7 mouse cellular contexts compared by ENCODE assay signal in genomic region chr17:26560526-26561289, GRCm38 (mm10). TPM values are rescaled to one million over a fixed set of nuclear protein-coding genes. Genes with fewer than 3 reads are reported as not detected.
DNase-seq lines count a peak whose midpoint lies in the region; ATAC-seq and TF ChIP-seq lines count a peak whose summit lies in the region.

No protein-coding gene starts in this region.

- H3K27me3 ChIP-seq in spleen, adult 2 months (ENCODE audit: control insufficient read depth, insufficient read depth, low read length) = no peaks in the 10 kb centered on the region
- no peaks in the 10 kb centered on the region for H3K27me3 ChIP-seq in hindbrain, embryonic 14.5 days (ENCODE audit: control insufficient read depth, insufficient read depth, low read length)
- no peaks in the 10 kb centered on the region for H3K27me3 ChIP-seq in midbrain, embryonic 14.5 days (ENCODE audit: control insufficient read depth, insufficient read depth, low read length)

- no peak for TF ChIP-seq POLR2A in spleen, adult 2 months (IDR thresholded peaks at IDR 0.05; ENCODE audit: low read depth, low read length)

- peak overlapping the region; percentile 92 for H3K9ac ChIP-seq in hindbrain, embryonic 14.5 days
- peak overlapping the region; percentile 69 for H3K9ac ChIP-seq in midbrain, embryonic 14.5 days (replicated peaks; ENCODE audit: low read length)

- ATAC-seq in hindbrain, embryonic 14.5 days (ENCODE audit: low FRiP score) = peak; percentile 35; the same call in 1 of the 2 replicates
- ATAC-seq in midbrain, embryonic 14.5 days (ENCODE audit: low FRiP score, low TSS enrichment) = peak; percentile 38; the same call in 1 of the 2 replicates

- no peak for TF ChIP-seq CTCF in spleen, adult 2 months (IDR thresholded peaks at IDR 0.05; ENCODE audit: extremely low read depth, insufficient read depth, insufficient read length, insufficient replicate concordance)

- H3K36me3 ChIP-seq in spleen, adult 2 months (ENCODE audit: control insufficient read depth, insufficient read depth, low read length) = no peaks in the 10 kb centered on the region
- peaks cover 6% of the 10 kb centered on the region; the same call in 1 of the 2 replicates for H3K36me3 ChIP-seq in hindbrain, embryonic 14.5 days (replicated peaks; ENCODE audit: control insufficient read depth, insufficient read depth)
- H3K36me3 ChIP-seq in midbrain, embryonic 14.5 days (ENCODE audit: control insufficient read depth, insufficient read depth, low read length) = peaks cover 17% of the 10 kb centered on the region

- peaks cover 8% of the 10 kb centered on the region for H3K4me1 ChIP-seq in spleen, adult 2 months (ENCODE audit: control insufficient read depth, insufficient read depth, insufficient read length)
- H3K4me1 ChIP-seq in hindbrain, embryonic 14.5 days (replicated peaks; ENCODE audit: control insufficient read depth, insufficient read depth, low read length) = peaks cover 18% of the 10 kb centered on the region
- peaks cover 23% of the 10 kb centered on the region for H3K4me1 ChIP-seq in midbrain, embryonic 14.5 days (ENCODE audit: control insufficient read depth, insufficient read depth, low read length)

- DNase-seq in spleen, adult 2 months (ENCODE audit: low read depth in 1 of 2, low spot score in 2 of 2) = no peak
- no peak for DNase-seq in spleen, postnatal 10 days (ENCODE audit: low spot score in 2 of 2)
- peak; percentile 44 for DNase-seq in brain, adult 2 months (ENCODE audit: low read depth, low spot score)
- DNase-seq in hindbrain, embryonic 14.5 days (ENCODE audit: low spot score) = no peak
- peak; percentile 8 for DNase-seq in midbrain, embryonic 14.5 days
- no peak for DNase-seq in retina, postnatal 1 day
- DNase-seq in right cerebral cortex, postnatal 4 days = no peak

- peak overlapping the region; percentile 40; the same call in 1 of the 2 replicates for H3K27ac ChIP-seq in spleen, adult 2 months (ENCODE audit: insufficient read depth, low read length)
- H3K27ac ChIP-seq in hindbrain, embryonic 14.5 days = peak overlapping the region; percentile 79
- peak overlapping the region; percentile 79 for H3K27ac ChIP-seq in midbrain, embryonic 14.5 days (replicated peaks; ENCODE audit: low read depth, low read length)

- no peaks in the 10 kb centered on the region for H3K9me3 ChIP-seq in hindbrain, embryonic 14.5 days (ENCODE audit: control insufficient read depth, low read length)
- no peaks in the 10 kb centered on the region for H3K9me3 ChIP-seq in midbrain, embryonic 14.5 days (ENCODE audit: control insufficient read depth, low read length)

- H3K4me3 ChIP-seq in spleen, adult 2 months (ENCODE audit: extremely low read depth, insufficient read depth, insufficient read length) = peak overlapping the region; percentile 81
- H3K4me3 ChIP-seq in hindbrain, embryonic 14.5 days (replicated peaks; ENCODE audit: low read length) = peak overlapping the region; percentile 88
- H3K4me3 ChIP-seq in midbrain, embryonic 14.5 days (replicated peaks; ENCODE audit: low read depth, low read length) = peak overlapping the region; percentile 53

- 21% methylated on average over 9 of the region's 9 CpGs for WGBS in spleen, adult 2 months
- 37% methylated on average over 9 of the region's 9 CpGs for WGBS in hindbrain, embryonic 14.5 days
- WGBS in midbrain, embryonic 14.5 days = 34% methylated on average over 9 of the region's 9 CpGs

- H3K4me2 ChIP-seq in hindbrain, embryonic 14.5 days (replicated peaks) = peak overlapping the region; percentile 71
- H3K4me2 ChIP-seq in midbrain, embryonic 14.5 days (ENCODE audit: low read length) = peak overlapping the region; percentile 93

RNA-seq across cellular contexts. Expression of gene Ergic1, which starts 0.6 kb away (rescaled TPM):
- 39.2 and 47.4 TPM in 2 replicates for polyA plus RNA-seq in spleen, adult 2 months (2012; rRNA removed)
- 110 and 119 TPM in 2 replicates for polyA plus RNA-seq in hindbrain, embryonic 14.5 days (2014; fragmentation: Nextera tagmentation; extraction: Ambion mirVana)
- polyA plus RNA-seq in midbrain, embryonic 14.5 days (2014; fragmentation: Nextera tagmentation; extraction: Ambion mirVana) = 117 and 129 TPM in 2 replicates

RNA-seq across cellular contexts. Expression of gene Dusp1, which starts 1.2 kb away (rescaled TPM):
- 44.3 and 55.8 TPM in 2 replicates for polyA plus RNA-seq in spleen, adult 2 months (2012; rRNA removed)
- polyA plus RNA-seq in hindbrain, embryonic 14.5 days (2014; fragmentation: Nextera tagmentation; extraction: Ambion mirVana) = 31.5 and 31.6 TPM in 2 replicates
- 44.2 and 45.8 TPM in 2 replicates for polyA plus RNA-seq in midbrain, embryonic 14.5 days (2014; fragmentation: Nextera tagmentation; extraction: Ambion mirVana)

Comparison
In these comparisons a context has a peak if more than half of its experiments do, and no peak if none do; other contexts are left out.
1. DNase-seq: peak in brain, adult 2 months (single experiment) and midbrain, embryonic 14.5 days (single experiment); none in spleen, adult 2 months (0 of 2), spleen, postnatal 10 days (0 of 2), hindbrain, embryonic 14.5 days (single experiment), retina, postnatal 1 day (single experiment) and right cerebral cortex, postnatal 4 days (single experiment).
2. Peak in every context shown above with its lines, with median percentiles within 50 percentile points of each other: H3K27ac ChIP-seq and H3K4me3 ChIP-seq.